Mouse (Mus musculus) olfactory bulb, adult 2 months (tissue): ENCODE data around the gene Abca12. TPM values are rescaled to one million over a fixed set of nuclear protein-coding genes. Genes with fewer than 3 reads are reported as not detected.

Experiments used
- H3K27ac ChIP-seq: fragments of 200-500 bp; 2 replicates; pipeline ENCODE4 v1.5.1; 2012; ENCODE audit warnings: low read depth, low read length; ENCODE audit not compliant: insufficient read depth
- H3K4me1 ChIP-seq: fragments of 200-500 bp; 2 replicates; pipeline ENCODE4 v1.6.1; 2012; ENCODE audit warnings: low read length; ENCODE audit not compliant: control insufficient read depth, insufficient read depth
- H3K4me3 ChIP-seq: fragments of 200-500 bp; 2 replicates; pipeline ENCODE4 v1.5.1; 2012; ENCODE audit warnings: mild to moderate bottlenecking, low read depth, low read length, moderate library complexity; ENCODE audit not compliant: insufficient read depth
- CTCF ChIP-seq: fragments of 200-500 bp; IDR thresholded peaks from 2 replicates; pipeline ENCODE4 v1.5.1; 2012; ENCODE audit warnings: low read depth, mild to moderate bottlenecking, low read length, moderate library complexity; ENCODE audit not compliant: insufficient read depth
- POLR2A ChIP-seq: fragments of 200-500 bp; IDR thresholded peaks from 2 replicates; pipeline ENCODE4 v1.6.1; 2012; ENCODE audit warnings: mild to moderate bottlenecking, low read depth, low read length, moderate library complexity; ENCODE audit not compliant: insufficient read depth
- WGBS: fragments of 180-500 bp; shearing (Covaris S2); methylation state at CpG from one replicate; pipeline ENCODE4 v1.1.7; 2018; 5-methylcytosine and 5-hydroxymethylcytosine counted together
- polyA plus RNA-seq: library from polyadenylated mRNA; stranded (reverse); fragments of >200 nt; gene quantifications from 2 replicates; pipeline ENCODE4 v1.2.4, GENCODE M21; 2012; ENCODE audit warnings: low replicate concordance; ENCODE audit not compliant: missing spikeins, insufficient read depth, insufficient read length

Gene Abca12
- polyA plus RNA-seq, 1 experiment: not detected

DNA sequence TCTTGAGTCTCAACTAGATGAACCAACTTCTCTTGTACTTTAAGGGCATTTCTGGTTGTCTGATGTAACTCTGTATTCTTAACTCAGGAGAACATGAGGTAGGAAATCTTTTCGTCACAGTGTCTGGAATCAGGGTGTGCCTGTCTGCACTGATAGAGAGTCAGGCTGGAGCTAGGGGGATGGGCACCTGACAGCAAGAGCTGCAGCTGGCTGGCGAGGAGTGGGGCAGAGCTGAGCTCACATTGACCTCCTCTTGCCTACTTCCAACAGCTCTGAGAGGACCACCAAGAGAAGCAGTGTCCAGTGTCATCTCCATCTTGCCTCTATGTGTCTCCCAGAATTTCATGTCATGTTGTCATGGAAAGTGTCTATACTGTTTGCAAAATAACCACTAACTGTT is 20.5 kb downstream of the Abca12 start:
- no peak for TF ChIP-seq CTCF
- no peak for TF ChIP-seq POLR2A
- no peak overlapping the region for H3K27ac ChIP-seq
- H3K4me1 ChIP-seq: no peaks in the 10 kb centered on the region
- H3K4me3 ChIP-seq: no peak overlapping the region
- WGBS: 81% methylated on average over 2 of the region's 2 CpGs

DNA sequence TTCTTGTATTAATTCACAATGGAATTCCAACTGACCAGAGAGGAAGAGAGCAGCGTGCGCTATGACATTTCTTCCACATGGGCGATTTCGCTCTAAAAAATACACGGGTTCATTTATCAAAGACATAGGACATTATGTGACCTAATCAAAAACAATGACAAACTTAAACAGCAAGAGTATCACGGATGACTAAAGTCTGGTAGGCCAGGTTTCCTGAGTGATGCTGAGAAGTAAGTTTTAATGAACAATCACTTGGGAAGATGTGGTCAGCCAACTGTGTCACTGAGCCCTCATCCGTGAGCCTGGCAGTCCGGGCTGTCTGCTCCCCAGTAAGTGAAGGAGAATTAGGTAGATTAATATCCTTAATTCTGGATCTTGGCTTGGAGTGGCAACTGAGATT is 21.2 kb downstream of the Abca12 start:
- Histone ChIP-seq H3K4me3 (no peak overlapping the region), H3K27ac (no peak overlapping the region), H3K4me1 (no peaks in the 10 kb centered on the region)
- WGBS: 88% methylated on average over 8 of the region's 8 CpGs
- TF ChIP-seq CTCF: no peak
- TF ChIP-seq POLR2A: no peak

DNA sequence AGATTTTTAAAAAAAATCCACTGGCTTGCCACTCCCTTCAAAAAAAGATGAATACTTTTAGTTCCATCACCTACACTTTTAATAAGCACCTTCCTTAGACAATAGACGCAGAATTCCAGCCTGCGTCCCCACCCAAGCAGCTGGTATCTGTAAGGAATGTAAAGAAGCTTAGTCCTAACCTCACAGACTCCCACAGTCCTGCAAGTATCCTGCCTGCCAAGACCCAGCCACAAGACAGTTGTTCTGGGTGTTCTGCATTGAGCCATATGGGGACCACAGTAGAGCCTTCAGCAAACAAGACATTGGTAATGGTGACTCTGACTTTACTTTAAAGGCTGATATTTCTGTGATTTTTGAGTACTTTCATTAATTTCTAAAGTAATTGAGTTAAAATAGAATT is 22.2 kb downstream of the Abca12 start:
- 89% methylated on average over 2 of the region's 2 CpGs for WGBS
- no peak for TF ChIP-seq CTCF
- no peak for TF ChIP-seq POLR2A
- Histone ChIP-seq H3K4me1 (no peaks in the 10 kb centered on the region), H3K27ac (no peak overlapping the region), H3K4me3 (no peak overlapping the region)

DNA sequence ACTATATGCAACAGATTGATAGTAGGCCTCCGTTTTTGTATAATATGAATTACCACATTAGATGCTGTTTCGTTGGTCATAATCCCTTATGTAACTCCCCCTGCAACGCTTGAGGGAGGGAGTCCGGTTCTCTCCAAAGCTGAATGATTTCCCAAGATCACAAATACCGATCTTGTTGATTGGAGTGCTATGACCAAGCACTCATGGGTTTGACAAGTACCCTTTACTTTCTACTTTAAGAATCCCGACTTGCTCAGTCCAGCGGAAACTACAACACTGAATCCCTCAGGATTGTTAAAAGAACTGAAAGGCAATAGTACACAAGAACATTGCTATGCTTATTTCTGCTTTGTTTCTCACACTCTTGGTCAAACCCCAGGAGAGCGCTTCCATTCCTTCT is 28.1 kb downstream of the Abca12 start:
- no peak for TF ChIP-seq CTCF
- no peak for TF ChIP-seq POLR2A
- 94% methylated on average over 8 of the region's 8 CpGs for WGBS
- H3K27ac ChIP-seq: no peak overlapping the region
- H3K4me3 ChIP-seq: no peak overlapping the region
- no peaks in the 10 kb centered on the region for H3K4me1 ChIP-seq

DNA sequence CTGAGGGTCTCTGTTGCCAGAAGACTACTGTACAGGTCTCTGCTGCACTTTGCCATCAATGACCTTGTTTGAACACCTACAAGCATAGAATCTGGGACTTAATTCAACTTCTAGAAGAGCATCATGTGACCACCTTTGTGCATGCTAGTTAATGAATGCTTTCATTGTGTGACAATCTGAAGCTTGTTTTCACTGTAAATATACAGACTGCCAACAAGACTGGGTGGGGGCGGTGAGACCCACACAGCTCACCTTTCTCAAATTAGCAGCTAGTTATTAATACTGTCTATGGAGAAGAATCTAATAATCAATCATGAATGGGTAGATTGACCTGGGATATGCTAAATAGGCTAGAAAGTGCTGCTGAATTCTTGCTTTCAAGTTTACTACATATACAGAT is 30.6 kb downstream of the Abca12 start:
- Histone ChIP-seq H3K4me1 (no peaks in the 10 kb centered on the region), H3K4me3 (no peak overlapping the region), H3K27ac (no peak overlapping the region)
- TF ChIP-seq POLR2A (no peak), CTCF (no peak)
- 71% methylated on average over 1 of the region's 1 CpGs for WGBS

DNA sequence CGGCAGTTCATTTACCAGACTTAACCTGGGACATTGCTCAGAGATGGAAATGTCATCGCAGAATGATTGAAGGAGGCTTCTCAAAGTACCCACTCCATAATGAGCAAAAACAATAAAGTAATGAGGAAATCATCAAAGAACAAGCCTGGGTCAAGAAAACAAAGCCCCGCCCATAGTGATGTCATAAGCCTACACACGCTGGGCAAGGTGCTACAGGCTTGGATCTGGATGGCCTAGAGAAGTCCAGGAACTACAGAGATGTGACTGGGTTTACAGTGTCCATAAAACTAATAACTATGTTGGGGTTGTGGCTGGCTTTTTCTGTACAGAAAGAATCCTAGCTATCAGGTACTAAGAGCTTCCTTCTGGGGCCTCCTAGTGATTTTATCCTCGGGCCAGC is 41.6 kb downstream of the Abca12 start:
- no peaks in the 10 kb centered on the region for H3K4me1 ChIP-seq
- no peak overlapping the region for H3K27ac ChIP-seq
- 93% methylated on average over 5 of the region's 5 CpGs for WGBS
- no peak for TF ChIP-seq CTCF
- no peak for TF ChIP-seq POLR2A
- H3K4me3 ChIP-seq: no peak overlapping the region

DNA sequence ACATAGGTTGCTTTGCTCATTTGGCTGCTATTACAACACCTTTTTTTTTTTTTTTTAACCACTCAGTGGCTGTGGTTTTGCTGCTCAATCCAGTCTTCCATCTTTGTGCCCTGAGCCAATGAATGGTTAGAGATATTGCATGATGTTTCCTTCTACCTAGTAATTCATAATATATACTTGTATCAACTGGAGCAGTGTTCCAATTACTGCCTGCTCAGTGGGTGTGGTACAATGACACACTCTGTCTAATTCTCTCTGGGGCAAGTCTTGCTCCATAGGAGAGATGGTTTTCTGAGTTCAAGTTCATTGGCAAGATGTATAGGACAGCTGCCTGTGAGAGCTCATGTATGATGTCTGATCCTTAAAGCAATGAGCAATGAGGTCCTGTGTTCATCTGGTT is 44.4 kb downstream of the Abca12 start:
- no peak for TF ChIP-seq CTCF
- TF ChIP-seq POLR2A: no peak
- Histone ChIP-seq H3K4me3 (no peak overlapping the region), H3K4me1 (no peaks in the 10 kb centered on the region), H3K27ac (no peak overlapping the region)

DNA sequence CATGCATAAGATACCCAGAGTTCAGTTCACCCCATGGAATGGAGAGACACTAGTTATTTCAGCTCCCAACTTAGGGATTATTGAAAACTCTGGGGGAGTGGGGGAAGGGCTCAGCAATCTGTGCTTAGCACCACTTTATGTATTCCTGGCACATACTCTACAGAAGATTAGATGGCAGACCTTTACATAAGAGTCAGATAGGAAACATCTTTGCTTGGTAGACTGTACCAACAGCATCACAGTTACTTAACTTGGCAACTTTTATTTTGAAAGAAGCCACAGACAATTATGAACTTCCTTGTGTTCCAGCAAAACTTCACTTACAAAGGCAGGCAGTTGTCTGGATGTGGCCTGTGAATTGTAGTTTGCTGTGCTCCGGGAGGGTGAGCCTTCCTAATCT is 46.9 kb downstream of the Abca12 start:
- Histone ChIP-seq H3K27ac (no peak overlapping the region), H3K4me1 (no peaks in the 10 kb centered on the region), H3K4me3 (no peak overlapping the region)
- WGBS: 46% methylated on average over 1 of the region's 1 CpGs
- no peak for TF ChIP-seq CTCF
- no peak for TF ChIP-seq POLR2A

DNA sequence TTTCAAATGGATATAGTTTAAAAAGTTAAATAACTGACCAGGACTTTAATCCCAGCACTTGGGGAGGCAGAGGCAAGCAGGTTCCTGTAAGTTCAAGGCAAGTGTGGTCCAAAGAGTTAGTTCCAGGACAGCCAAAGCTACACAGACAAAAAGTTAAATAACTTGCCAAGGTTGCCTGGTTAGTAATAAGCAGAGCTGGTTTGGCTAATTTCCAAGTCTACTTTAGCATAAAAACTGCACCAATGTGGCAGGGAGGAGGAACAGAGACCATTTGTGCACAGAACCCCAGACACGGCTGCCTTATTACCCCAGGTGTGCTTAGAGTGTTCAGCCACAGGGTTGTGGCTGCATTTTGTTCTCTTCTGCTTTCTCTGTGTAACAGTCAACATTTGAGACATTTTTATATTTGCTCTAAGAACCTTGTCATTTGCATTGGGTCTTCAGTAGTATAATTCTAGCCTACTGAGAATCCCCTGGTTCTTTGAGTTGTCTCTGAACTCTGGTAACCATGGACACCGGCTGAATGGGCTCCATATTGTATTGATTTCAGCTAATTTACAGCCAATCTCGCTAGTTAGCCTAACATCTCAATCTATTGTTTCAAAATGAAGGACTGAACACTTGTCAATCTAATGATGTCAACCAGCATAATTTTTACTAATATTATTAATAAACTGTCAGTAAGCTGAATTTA is 71.7 kb downstream of the Abca12 start:
- Histone ChIP-seq H3K4me3 (no peak overlapping the region), H3K27ac (no peak overlapping the region), H3K4me1 (no peaks in the 10 kb centered on the region)
- WGBS: 53% methylated on average over 3 of the region's 3 CpGs
- TF ChIP-seq CTCF (no peak), POLR2A (no peak)

DNA sequence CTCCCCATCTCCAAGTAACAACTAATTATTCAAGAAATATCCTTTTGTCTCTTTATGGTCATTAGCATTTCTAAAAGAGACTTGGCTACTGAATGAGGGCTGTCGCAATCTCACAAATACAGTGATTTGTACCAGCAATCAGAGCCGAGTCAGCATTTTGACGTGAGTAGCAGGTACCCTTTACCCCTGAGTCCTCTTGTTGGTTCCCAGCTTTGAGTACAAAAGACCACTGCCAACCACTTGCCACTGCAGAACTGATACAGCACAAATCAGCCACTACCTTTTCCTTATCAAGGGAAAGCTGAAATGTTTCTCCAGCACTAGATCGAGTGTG is 72.5 kb downstream of the Abca12 start:
- WGBS: 57% methylated on average over 4 of the region's 4 CpGs
- no peak overlapping the region for H3K27ac ChIP-seq
- TF ChIP-seq CTCF: no peak
- no peak for TF ChIP-seq POLR2A

More for the DNA sequence above, 72.5 kb downstream of the Abca12 start:
- Histone ChIP-seq H3K4me1 (no peaks in the 10 kb centered on the region), H3K4me3 (no peak overlapping the region)
